Comparison of ENCODE assay signal across 17 mouse cellular contexts in the genomic region with DNA sequence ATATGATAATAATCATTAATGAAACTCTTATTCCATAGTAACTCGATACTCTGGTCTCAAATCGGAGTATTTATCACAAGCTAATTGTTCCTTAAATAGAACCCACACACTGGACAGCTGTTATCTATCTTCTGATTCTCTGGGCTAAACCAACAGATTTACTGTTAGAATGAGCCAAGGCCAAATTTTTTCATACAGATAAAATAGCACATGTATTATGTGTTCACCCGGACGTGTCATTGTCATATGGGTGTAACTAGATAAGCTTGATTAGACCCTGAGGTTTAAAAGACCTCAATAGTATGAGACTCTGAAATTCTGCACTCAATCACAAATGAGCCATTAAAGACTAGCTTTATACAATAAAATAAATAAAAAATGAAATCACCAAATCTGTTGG. TPM values are rescaled to one million over a fixed set of nuclear protein-coding genes. Genes with fewer than 3 reads are reported as not detected.
DNase-seq lines count a peak whose midpoint lies in the region; ATAC-seq and TF ChIP-seq lines count a peak whose summit lies in the region.
"Had no signal": no experiment of that assay in that cellular context is flagged by ENCODE, and none has a peak within 500 bp of the region (broad histone marks: within the 10 kb centered on the region; RNA-seq: fewer than 3 reads in every experiment).

No protein-coding gene starts in this region.

- no peak for ATAC-seq in heart, embryonic 13.5 days (ENCODE audit: extremely low read depth, insufficient number of reproducible peaks, low FRiP score, low TSS enrichment)
- ATAC-seq in kidney, embryonic 16.5 days (ENCODE audit: low FRiP score, low TSS enrichment) = peak; percentile 46; the same call in 1 of the 2 replicates
- peak; percentile 31; the same call in 1 of the 2 replicates for ATAC-seq in intestine, embryonic 15.5 days

- no peak for TF ChIP-seq EP300 in heart, adult 2 months (IDR thresholded peaks at IDR 0.05; ENCODE audit: insufficient read depth, low read depth, low read length)
- TF ChIP-seq EP300 in MEL (IDR thresholded peaks at IDR 0.05; ENCODE audit: low read depth in 1 of 2, low read length in 2 of 2) = peak; percentile 23 to 47; a peak in 1 of 4 replicates

- no peaks in the 10 kb centered on the region for H3K27me3 ChIP-seq in heart, embryonic 13.5 days (replicated peaks)
- H3K27me3 ChIP-seq in heart, adult 2 months (ENCODE audit: control insufficient read depth, insufficient read depth, low read length) = no peaks in the 10 kb centered on the region
- no peaks in the 10 kb centered on the region for H3K27me3 ChIP-seq in kidney, embryonic 16.5 days (ENCODE audit: insufficient read depth, low read length)
- no peaks in the 10 kb centered on the region for H3K27me3 ChIP-seq in MEL (ENCODE audit: control insufficient read depth in 1 of 2, insufficient read depth in 2 of 2, low read length in 2 of 2)
- no peaks in the 10 kb centered on the region for H3K27me3 ChIP-seq in intestine, embryonic 15.5 days (replicated peaks)

- intact Hi-C loops in heart, adult 2 months (cut with DNase I) = no loop called here

- H3K4me2 ChIP-seq in heart, embryonic 13.5 days = peak overlapping the region; percentile 24; the same call in 1 of the 2 replicates
- H3K4me2 ChIP-seq in kidney, embryonic 16.5 days (replicated peaks; ENCODE audit: low read depth, low read length) = peak overlapping the region; percentile 21; the same call in 1 of the 2 replicates
- H3K4me2 ChIP-seq in intestine, embryonic 15.5 days (replicated peaks) = no peak overlapping the region

- no peak for DNase-seq in heart, adult 2 months
- DNase-seq in kidney, postnatal 10 days = no peak
- peak; percentile 26 for DNase-seq in MEL (ENCODE audit: low read depth, low spot score)
- DNase-seq in left cerebral cortex, adult 18-20 months (ENCODE audit: low spot score in 2 of 2) = no peak
- DNase-seq in thymus, postnatal 10 days (ENCODE audit: low spot score in 2 of 2) = no peak
- DNase-seq: adrenal gland, adult 8-10 months; cerebellum, adult 9-10 months; thymus, adult 2 months had no signal

- no peaks in the 10 kb centered on the region for H3K79me2 ChIP-seq in heart, adult 2 months (replicated peaks; ENCODE audit: control insufficient read depth, insufficient read depth, low read length)
- H3K79me2 ChIP-seq in MEL (ENCODE audit: control insufficient read depth, insufficient read depth, low read length, poor library complexity) = no peaks in the 10 kb centered on the region

- TF ChIP-seq CTCF in heart, adult 2 months (IDR thresholded peaks at IDR 0.05) = no peak
- no peak for TF ChIP-seq CTCF in MEL (IDR thresholded peaks at IDR 0.05 in 2 of 3, conservative IDR thresholded peaks at IDR 0.05 in 1 of 3; ENCODE audit: control insufficient read depth in 1 of 3, insufficient read depth in 1 of 3, low read depth in 2 of 3, low read length in 3 of 3, poor library complexity in 1 of 3, severe bottlenecking in 1 of 3)

- peaks cover 4% of the 10 kb centered on the region; the same call in 1 of the 2 replicates for H3K9me3 ChIP-seq in heart, embryonic 13.5 days
- no peaks in the 10 kb centered on the region for H3K9me3 ChIP-seq in kidney, embryonic 16.5 days (ENCODE audit: low read length)
- no peaks in the 10 kb centered on the region for H3K9me3 ChIP-seq in MEL (replicated peaks; ENCODE audit: insufficient read depth, low read length)
- no peaks in the 10 kb centered on the region for H3K9me3 ChIP-seq in intestine, embryonic 15.5 days

- no peak overlapping the region for H3K9ac ChIP-seq in heart, embryonic 13.5 days
- no peak overlapping the region for H3K9ac ChIP-seq in heart, adult 2 months (ENCODE audit: low read depth, low read length)
- H3K9ac ChIP-seq in kidney, embryonic 16.5 days (replicated peaks; ENCODE audit: low read length) = no peak overlapping the region
- no peak overlapping the region for H3K9ac ChIP-seq in MEL (ENCODE audit: control insufficient read depth, low read depth, low read length, poor library complexity, severe bottlenecking)
- H3K9ac ChIP-seq in intestine, embryonic 15.5 days = no peak overlapping the region

- no peaks in the 10 kb centered on the region for H3K36me3 ChIP-seq in heart, embryonic 13.5 days
- no peaks in the 10 kb centered on the region for H3K36me3 ChIP-seq in heart, adult 2 months (ENCODE audit: control insufficient read depth, insufficient read depth, low read length)
- H3K36me3 ChIP-seq in kidney, embryonic 16.5 days (ENCODE audit: insufficient read depth, low read length) = no peaks in the 10 kb centered on the region
- peaks cover 0 to 8% of the 10 kb centered on the region in 2 experiments; a peak in 2 of 4 replicates for H3K36me3 ChIP-seq in MEL (ENCODE audit: control insufficient read depth in 1 of 2, insufficient read depth in 2 of 2, low read length in 2 of 2)
- H3K36me3 ChIP-seq in intestine, embryonic 15.5 days = no peaks in the 10 kb centered on the region

- H3K4me1 ChIP-seq in heart, embryonic 13.5 days = peaks cover 7% of the 10 kb centered on the region
- H3K4me1 ChIP-seq in heart, adult 2 months (ENCODE audit: control insufficient read depth, insufficient read depth, low read length) = peaks cover 2% of the 10 kb centered on the region; the same call in 1 of the 2 replicates
- peaks cover 6% of the 10 kb centered on the region; the same call in 1 of the 2 replicates for H3K4me1 ChIP-seq in kidney, embryonic 16.5 days (ENCODE audit: insufficient read depth, low read length)
- peaks cover 2 to 3% of the 10 kb centered on the region in 2 experiments; a peak in 2 of 4 replicates for H3K4me1 ChIP-seq in MEL (ENCODE audit: control insufficient read depth in 1 of 2, insufficient read depth in 2 of 2, low read length in 2 of 2)
- H3K4me1 ChIP-seq in intestine, embryonic 15.5 days (replicated peaks) = no peaks in the 10 kb centered on the region

- H3K4me3 ChIP-seq in heart, embryonic 13.5 days = no peak overlapping the region
- H3K4me3 ChIP-seq in heart, adult 2 months = no peak overlapping the region
- no peak overlapping the region for H3K4me3 ChIP-seq in kidney, embryonic 16.5 days (ENCODE audit: low read length)
- no peak overlapping the region for H3K4me3 ChIP-seq in MEL (ENCODE audit: control insufficient read depth in 1 of 2, insufficient read depth in 1 of 2, low read depth in 2 of 2, low read length in 2 of 2)
- no peak overlapping the region for H3K4me3 ChIP-seq in intestine, embryonic 15.5 days (replicated peaks)
- H3K4me3 ChIP-seq: erythroblast, embryonic 14.5 days had no signal

- no peak for TF ChIP-seq POLR2A in heart, adult 2 months (IDR thresholded peaks at IDR 0.05; ENCODE audit: insufficient read depth, low read depth, low read length)
- no peak for TF ChIP-seq POLR2A in MEL (IDR thresholded peaks at IDR 0.05; ENCODE audit: control insufficient read depth in 1 of 2, insufficient read depth in 1 of 2, low read depth in 1 of 2, low read length in 2 of 2, poor library complexity in 1 of 2)

- no peak for TF ChIP-seq RAD21 in MEL (IDR thresholded peaks at IDR 0.05; ENCODE audit: low read depth, low read length)

- H3K27ac ChIP-seq in heart, embryonic 13.5 days (replicated peaks) = peak overlapping the region; percentile 62; the same call in 1 of the 2 replicates
- H3K27ac ChIP-seq in heart, adult 2 months = no peak overlapping the region
- peak overlapping the region; percentile 69; the same call in 1 of the 2 replicates for H3K27ac ChIP-seq in kidney, embryonic 16.5 days (ENCODE audit: low read length)
- H3K27ac ChIP-seq in MEL (ENCODE audit: control insufficient read depth, low read depth, low read length) = no peak overlapping the region
- no peak overlapping the region for H3K27ac ChIP-seq in intestine, embryonic 15.5 days

- WGBS in heart, embryonic 13.5 days = 42% methylated on average over 4 of the region's 4 CpGs
- 14% methylated on average over 4 of the region's 4 CpGs for WGBS in heart, adult 2 months
- 31% methylated on average over 4 of the region's 4 CpGs for WGBS in kidney, embryonic 16.5 days
- 37% methylated on average over 4 of the region's 4 CpGs for WGBS in intestine, embryonic 15.5 days

TF ChIP-seq in MEL, 35 proteins besides CTCF, POLR2A, EP300 and RAD21:
- TF ChIP-seq E2F4 (IDR thresholded peaks at IDR 0.05; ENCODE audit: borderline replicate concordance, low read depth, low read length) (no peak), GATA1 (IDR thresholded peaks at IDR 0.05; ENCODE audit: low read depth, low read length) (peak; percentile 51; the same call in 1 of the 2 replicates), MAFK (IDR thresholded peaks at IDR 0.05; ENCODE audit: borderline replicate concordance, low read depth, low read length) (no peak), RCOR1 (IDR thresholded peaks at IDR 0.05; ENCODE audit: low read depth, low read length) (peak; percentile 86), ETS1 (IDR thresholded peaks at IDR 0.05; ENCODE audit: low read depth, low read length) (peak; percentile 58; the same call in 1 of the 2 replicates)

RNA-seq across cellular contexts. Expression of a gene that starts 28.4 kb away (rescaled TPM):
- polyA plus RNA-seq in heart, embryonic 13.5 days (2015; fragmentation: Nextera tagmentation; extraction: Ambion mirVana) = not detected in 2 replicates
- not detected for total RNA-seq in heart, adult 2 months (2021)
- polyA plus RNA-seq in heart, adult 2 months (2012; rRNA removed) = not detected in 2 replicates
- polyA plus RNA-seq in kidney, embryonic 16.5 days (2015; fragmentation: Nextera tagmentation; extraction: Ambion mirVana) = 4.6 and 6.3 TPM in 2 replicates
- total RNA-seq in MEL (2012; rRNA removed) = not detected in 2 replicates
- polyA plus RNA-seq in MEL (2012; ENCODE audit: insufficient read depth in 1 of 2, insufficient read length in 2 of 2, low read depth in 1 of 2, low replicate concordance in 2 of 2, missing spikeins in 1 of 2) = not detected
- not detected in 2 replicates for polyA plus RNA-seq in intestine, embryonic 15.5 days (2015; fragmentation: Nextera tagmentation; extraction: Ambion mirVana)
- not detected for total RNA-seq in left cerebral cortex, adult 18-20 months (2021)
- total RNA-seq: adrenal gland, adult 8-10 months; ES-E14; granulocyte monocyte progenitor cell, adult 5-6 weeks; heart, postnatal 36 days; liver, adult 2 months had no signal
- polyA plus RNA-seq: C2C12; erythroblast, embryonic 14.5 days; liver, adult 2 months had no signal

Comparison
In these comparisons a context has a peak if more than half of its experiments do, and no peak if none do; other contexts are left out.
1. H3K27ac ChIP-seq: peak in heart, embryonic 13.5 days (single experiment) and kidney, embryonic 16.5 days (single experiment); none in heart, adult 2 months (single experiment), MEL (single experiment) and intestine, embryonic 15.5 days (single experiment).